Mouse (Mus musculus) embryo, embryonic 10.5 days (tissue): ENCODE measurements at regions not wholly inside any gene's neighbourhood (a gene's known extent, or its start where the extent isn't known, plus 50 kb on each side); places are given as distances from the start of the nearest gene placed in this dataset.
A peak's percentile ranks its signal among the peaks of the same experiment; 100 is the strongest.

Experiments
- DNase-seq: peaks from one replicate; pipeline ENCODE4 v3.0.0-alpha.2; 2015; ENCODE audit warnings: low spot score

- no peak for DNase-seq
Measured at GRCm38 (mm10) chr6:51220778-51221177, 211.7 kb upstream of the Nfe2l3 start.

GRCm38 (mm10) chr6:51236077-51236740 lies 196.3 kb upstream of the Nfe2l3 start:
- no peak for DNase-seq

DNA sequence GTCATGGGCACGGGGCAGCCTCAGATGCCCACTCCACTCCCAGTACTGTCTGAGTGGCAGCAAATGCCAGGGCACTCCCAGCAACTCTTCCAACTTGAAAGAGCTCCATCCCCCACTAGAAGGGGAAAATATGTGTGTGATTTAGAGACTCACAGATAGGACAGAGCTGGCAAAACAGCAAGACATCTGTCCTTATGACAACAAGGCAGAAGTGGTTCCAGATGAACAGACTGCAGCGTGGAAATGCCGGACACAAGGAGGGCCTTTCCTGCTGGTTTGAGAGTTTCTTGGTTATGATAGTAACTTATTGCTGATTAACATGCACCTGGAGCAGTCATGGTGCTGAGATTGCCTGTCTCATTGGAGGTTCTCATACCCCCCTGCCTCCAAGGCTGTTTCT lies 192.4 kb upstream of the Nfe2l3 start:
- peak; percentile 33 for DNase-seq

GRCm38 (mm10) chr6:51250233-51250632 lies 182.2 kb upstream of the Nfe2l3 start:
- DNase-seq = no peak

GRCm38 (mm10) chr6:51251432-51251831 lies 181.0 kb upstream of the Nfe2l3 start:
- DNase-seq = no peak

DNA sequence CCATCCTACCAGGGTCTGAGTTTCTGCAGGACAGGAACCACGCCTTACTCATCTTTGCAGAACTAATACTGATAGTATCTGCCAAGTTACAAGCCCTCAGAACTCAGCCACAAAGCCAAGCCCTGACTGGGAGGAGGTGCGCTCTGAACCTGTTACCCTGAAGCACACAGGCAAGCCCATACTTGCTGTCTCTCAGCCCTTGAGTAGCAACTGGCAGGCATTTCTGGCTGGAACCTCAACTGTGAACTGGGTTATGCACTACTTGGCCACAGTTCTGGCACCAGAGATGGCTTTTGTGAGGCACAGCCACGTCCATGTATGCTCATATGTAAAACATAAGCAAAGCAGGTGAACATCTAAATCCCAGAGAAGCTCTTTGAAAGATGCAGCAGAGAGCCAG lies 179.7 kb upstream of the Nfe2l3 start:
- no peak for DNase-seq

- DNase-seq = no peak
Measured at GRCm38 (mm10) chr6:51256631-51257030, 175.8 kb upstream of the Nfe2l3 start.

DNA sequence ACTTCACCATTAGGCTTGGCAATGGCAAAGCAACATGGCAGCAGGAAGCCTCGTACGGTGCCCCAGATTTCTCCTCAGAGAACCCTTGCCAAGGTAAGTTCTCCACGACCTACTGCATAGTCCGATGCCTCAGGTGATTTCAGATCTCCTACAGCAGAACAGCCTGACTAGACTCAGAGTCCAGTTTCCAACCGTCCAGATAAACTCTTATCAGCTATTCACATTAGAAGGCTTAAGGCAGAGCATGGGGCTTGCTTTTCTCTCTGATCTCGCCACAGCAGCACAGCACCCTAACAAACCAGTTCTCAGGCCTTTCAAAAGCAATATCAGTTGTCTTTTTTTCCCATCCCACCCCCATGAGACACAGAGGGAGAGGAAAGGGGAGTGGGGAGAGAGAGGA lies 174.9 kb upstream of the Nfe2l3 start:
- no peak for DNase-seq

DNA sequence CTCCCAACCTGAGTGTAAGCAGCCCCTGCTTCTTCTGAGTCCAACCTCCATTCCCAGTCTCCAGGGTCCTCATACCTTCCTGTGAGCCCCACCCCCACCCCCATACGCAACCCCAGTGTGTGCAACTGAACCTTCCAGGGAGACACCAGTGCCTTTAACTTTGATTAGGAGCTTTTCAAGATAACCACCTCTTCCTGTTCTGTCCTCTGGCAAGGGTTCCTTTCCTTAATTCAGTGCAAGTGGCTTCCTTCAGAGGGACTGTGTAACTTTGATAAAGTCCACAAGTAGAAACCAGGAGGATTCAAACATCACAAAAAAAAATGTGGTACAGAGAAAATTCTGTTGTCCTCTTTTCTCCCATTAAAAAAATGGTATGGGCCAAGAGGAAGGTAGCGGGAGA lies 174.2 kb upstream of the Nfe2l3 start:
- DNase-seq = no peak

DNA sequence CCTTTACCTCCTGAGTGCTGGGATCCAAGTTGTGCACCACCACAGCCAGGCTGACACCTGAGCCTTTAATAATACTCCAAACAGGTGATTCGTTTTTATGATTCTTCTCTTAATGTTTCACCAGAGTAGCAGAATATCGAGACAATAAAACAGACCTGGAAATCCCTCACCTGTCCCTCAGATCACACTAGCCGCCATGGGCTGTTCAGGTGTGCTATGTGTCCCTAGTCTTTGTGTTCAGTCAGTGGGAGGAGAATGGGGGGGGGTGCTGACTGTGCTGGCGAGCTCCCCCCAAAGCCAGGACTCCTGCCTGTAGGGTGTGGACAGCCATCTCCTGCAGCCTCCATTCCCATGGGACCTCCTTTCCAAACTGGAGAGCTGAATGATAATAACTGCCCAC lies 168.9 kb upstream of the Nfe2l3 start:
- no peak for DNase-seq

DNA sequence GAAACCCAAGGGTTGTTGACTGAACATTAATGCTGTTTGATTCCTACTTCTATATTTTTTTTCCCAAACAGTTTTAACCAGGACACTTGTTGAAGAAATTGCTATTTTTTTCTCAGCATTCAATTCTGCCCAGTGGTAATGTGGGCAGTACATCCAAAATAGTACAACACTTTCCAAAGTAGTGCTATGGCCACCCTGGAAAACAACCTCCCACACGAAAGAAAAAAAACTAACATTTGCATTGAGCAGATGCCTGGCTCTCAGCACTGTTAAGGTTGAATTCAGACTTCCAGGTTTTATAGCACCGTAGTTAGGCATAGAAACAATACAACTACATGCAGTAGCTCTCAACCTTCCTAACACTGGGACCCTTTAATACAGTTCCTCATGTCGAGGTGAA lies 167.1 kb upstream of the Nfe2l3 start:
- DNase-seq = no peak

- no peak for DNase-seq
Measured at GRCm38 (mm10) chr6:51266721-51267120, 165.7 kb upstream of the Nfe2l3 start.

- DNase-seq = no peak
Measured at GRCm38 (mm10) chr6:51267888-51268287, 164.6 kb upstream of the Nfe2l3 start.

DNA sequence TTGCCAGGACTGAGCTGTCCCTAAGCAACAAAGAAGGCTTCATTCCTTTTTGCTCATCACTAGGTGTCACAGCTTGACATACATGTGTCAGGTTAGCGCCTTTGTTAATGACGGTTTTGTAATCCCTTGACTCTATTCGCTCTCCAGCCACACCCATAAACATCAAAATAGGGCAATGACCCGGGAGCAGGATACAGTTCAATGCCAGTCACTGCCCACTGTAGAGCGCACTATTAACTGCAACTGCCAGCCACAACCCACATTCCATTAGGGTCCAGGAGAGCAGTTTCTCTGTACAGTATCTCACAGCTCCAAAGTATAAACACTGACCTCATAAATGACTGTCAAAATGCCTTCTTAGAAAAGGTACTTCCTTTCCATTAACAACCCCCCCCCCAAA lies 163.5 kb upstream of the Nfe2l3 start:
- no peak for DNase-seq

DNA sequence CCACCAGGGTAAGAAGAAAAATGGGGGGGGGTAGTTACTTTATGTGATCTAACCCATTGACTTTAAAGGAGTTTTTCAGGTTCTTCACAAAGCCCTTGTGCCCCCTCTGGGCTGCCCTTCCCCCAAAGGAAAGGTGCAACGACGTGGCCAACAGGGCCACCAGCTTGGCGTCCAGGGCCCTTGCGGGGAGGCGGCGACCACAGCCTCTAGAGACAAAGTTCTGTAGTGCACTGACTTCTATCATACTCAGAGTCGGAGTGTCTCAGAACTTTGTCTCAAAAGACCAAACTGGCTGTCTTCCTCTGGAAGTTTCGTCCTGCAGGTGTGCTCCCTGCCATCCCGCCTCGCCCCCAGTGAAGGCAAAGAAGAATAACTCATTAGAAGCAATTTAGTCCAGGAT lies 162.9 kb upstream of the Nfe2l3 start:
- peak; percentile 24 for DNase-seq

DNA sequence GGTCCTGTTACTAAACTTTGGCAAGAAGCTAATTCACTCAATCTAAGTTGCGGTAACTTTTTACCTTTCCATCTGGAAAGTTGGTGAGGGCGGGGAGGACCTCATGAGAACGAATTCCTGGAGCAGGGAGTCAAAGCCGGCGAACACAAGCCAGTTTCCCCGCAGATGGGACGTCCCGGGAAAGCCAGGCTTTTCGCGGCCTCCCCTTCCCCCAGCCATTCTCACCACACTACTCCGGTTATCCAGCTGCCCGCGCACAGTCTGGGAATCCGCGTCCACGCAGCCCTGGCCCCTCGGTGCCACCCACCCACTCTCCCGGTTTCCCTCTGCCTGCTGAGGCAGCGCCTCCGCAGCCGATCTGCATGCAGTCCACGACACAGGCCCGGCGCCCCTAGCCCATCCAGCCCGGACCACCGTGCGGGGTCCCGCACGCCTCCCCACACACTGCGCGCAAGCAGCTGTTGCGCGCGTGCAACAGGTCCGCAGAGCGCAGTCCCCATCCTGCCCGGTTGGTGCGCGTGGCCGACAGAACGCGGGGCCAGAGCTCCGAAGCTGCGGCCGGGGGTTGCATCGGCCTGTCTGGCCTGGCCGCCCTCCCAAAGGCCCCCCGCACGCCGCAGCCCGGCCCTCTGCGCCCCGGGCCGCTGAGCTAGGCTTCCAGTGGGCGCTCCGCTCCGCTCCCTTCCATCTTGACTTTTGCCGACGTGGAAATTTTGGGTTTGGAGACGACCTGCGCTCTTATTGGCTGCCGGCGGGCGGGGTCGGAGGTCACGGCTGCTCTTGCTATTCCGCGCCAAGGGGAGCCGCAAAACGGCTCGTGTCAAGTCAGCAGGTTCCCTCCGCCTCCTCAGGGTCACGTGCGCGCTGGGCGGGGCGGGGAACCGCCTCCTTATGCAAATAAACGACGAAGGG lies 162.0 kb upstream of the Nfe2l3 start:
- DNase-seq = peak; percentile 97

GRCm38 (mm10) chr6:51271128-51271480 lies 161.4 kb upstream of the Nfe2l3 start:
- DNase-seq = no peak

DNA sequence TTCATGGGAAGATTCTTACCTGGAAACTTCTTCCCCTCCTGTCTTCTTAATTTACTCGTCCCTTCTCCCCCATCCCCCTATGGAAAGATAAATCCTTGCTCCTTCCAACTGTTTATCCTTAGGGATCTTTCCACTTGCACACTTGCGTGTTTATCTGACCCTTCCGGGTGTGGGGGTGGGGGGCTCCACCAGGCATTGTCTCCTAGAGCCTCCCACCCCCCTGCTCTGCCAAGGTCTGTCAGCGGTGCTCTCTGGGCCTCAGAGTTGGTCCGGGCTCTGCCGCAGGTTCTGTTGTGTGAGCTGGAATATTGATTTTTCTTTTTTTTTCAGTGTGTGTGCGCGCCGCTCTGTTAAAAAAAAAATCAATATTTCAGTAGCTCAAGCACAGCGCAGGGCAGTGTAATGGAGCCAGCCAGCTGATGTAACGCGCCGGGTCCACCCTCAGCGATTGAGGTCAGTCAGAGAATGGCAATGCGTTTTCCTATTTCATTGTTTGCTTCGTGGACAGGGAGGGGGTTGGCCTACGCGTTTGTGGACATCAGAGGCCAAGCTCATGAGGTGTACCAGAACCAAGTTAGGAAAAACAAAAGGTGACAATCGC lies 160.2 kb upstream of the Nfe2l3 start:
- DNase-seq = no peak

DNA sequence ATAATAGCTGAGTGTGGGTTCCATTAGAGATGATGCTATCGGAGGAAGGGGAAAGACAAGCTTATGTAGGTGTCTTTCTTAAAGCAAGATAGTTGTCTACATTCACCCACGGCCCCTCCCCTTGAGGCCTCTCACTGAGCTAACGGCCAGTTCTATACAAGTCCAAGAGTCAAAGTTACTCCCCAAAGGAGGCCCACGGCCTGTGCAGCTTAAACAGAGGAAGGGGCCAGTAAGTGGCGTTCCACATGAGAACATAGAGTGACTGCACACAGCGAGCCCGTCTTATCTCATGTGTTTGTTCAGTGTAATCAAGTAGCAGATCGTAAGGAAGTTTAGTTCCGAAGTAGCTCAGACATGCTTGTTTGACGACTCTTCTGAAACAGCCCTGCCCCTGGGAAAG lies 153.0 kb upstream of the Nfe2l3 start:
- no peak for DNase-seq

- no peak for DNase-seq
Measured at GRCm38 (mm10) chr6:51280231-51280630, 152.2 kb upstream of the Nfe2l3 start.

DNA sequence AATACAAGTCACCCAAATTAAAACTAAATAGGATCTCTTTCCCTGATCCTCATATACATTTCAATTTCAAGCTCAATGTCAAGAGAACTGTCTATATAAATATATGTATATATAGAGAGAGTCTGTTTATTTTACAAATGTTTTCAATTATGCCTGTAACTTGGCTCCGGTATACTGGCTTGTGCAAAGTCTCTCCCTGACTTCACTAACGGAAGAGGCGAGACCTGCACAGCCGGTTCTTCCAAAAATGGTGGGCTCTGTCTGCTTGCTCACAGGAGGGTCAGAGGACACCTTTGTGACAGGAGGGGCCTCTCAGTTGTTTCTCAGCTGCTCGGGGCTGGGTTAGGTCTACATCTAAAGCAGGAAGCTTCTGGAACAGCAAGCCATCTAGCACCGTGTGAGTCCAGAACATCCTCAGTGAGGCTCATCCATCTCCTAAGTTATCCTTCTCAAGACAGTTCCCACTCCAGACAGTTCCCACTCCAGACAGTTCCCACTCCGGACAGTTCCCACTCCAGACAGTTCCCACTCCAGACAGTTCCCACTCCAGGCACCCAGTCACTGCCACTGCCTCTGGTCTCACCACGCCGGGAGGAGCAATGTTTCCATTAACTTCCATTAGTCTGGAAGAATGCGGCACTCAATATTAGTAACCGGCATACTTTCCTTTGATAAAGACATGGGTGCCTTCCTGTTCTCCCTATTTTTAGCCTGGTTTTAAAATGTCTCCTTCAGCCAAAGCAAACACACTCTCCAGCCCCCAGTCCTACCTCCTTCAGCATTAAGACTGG lies 148.4 kb upstream of the Nfe2l3 start:
- DNase-seq = no peak

DNA sequence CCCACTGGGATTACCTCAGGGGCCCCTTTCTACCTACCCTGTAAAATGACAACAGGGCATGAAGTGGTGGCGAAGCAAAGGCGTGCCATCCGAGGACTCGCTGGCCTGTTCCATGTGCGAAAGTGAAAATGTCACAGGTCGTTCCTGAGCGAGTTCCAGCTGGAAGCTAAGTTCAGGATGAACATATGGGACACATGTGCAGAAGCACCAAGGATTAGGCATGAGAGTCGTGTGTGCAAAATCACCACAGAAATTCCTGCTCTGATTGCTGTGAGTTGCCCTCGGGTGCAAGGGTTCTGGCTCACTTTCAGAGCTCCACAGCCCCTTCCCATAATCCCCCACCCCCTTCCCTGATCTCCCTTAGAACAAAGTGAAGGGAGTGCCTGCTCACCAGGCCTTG lies 147.6 kb upstream of the Nfe2l3 start:
- DNase-seq = no peak
